Comparison of ENCODE assay signal across 12 mouse cellular contexts in genomic region chr19:14610542-14611317, GRCm38 (mm10).
"Had no signal": no experiment of that assay in that cellular context is flagged by ENCODE, and none has a peak within 500 bp of the region (broad histone marks: within the 10 kb centered on the region; RNA-seq: fewer than 3 reads in every experiment).

No protein-coding gene starts in this region.

- H3K4me3 ChIP-seq: limb, embryonic 13.5 days; megakaryocyte, embryonic 14.5 days; midbrain, embryonic 12.5 days; stomach, embryonic 15.5 days had no signal

- H3K27ac ChIP-seq: limb, embryonic 13.5 days; macrophage; midbrain, embryonic 12.5 days; stomach, embryonic 15.5 days had no signal

- H3K36me3 ChIP-seq: limb, embryonic 13.5 days; midbrain, embryonic 12.5 days; stomach, embryonic 15.5 days had no signal

- DNase-seq: kidney, adult 18-20 months; kidney, postnatal 10 days; left cerebral cortex, postnatal 4 days; right cerebral cortex, postnatal 14 days; thymus, postnatal 36 days had no signal

- H3K9me3 ChIP-seq: limb, embryonic 13.5 days; megakaryocyte, embryonic 14.5 days; midbrain, embryonic 12.5 days; stomach, embryonic 15.5 days had no signal

- H3K4me2 ChIP-seq: limb, embryonic 13.5 days; liver, embryonic 11.5 days; midbrain, embryonic 12.5 days; stomach, embryonic 15.5 days had no signal

- ATAC-seq: midbrain, embryonic 16.5 days had no signal

- H3K27me3 ChIP-seq: limb, embryonic 13.5 days; stomach, embryonic 15.5 days had no signal

- H3K9ac ChIP-seq: limb, embryonic 13.5 days; midbrain, embryonic 12.5 days; stomach, embryonic 15.5 days had no signal

- H3K4me1 ChIP-seq: limb, embryonic 13.5 days; midbrain, embryonic 12.5 days; stomach, embryonic 15.5 days had no signal
